Mouse (Mus musculus) MEL (cell line): ENCODE measurements around the gene Sult1a1. TPM values are rescaled to one million over a fixed set of nuclear protein-coding genes. Genes with fewer than 3 reads are reported as not detected.

Experiments
- DNase-seq: peaks from one replicate; pipeline ENCODE4 v3.0.0; 2011; ENCODE audit warnings: low read depth, low spot score
- H3K27ac ChIP-seq: 2 replicates; pipeline ENCODE4 v1.5.1; 2012; ENCODE audit warnings: low read depth, mild to moderate bottlenecking, control low read depth, low read length, moderate library complexity; ENCODE audit not compliant: control insufficient read depth
- H3K27me3 ChIP-seq, 2 experiments: fragments of 150-350 bp in 1 of 2; sonication (generic) in 1 of 2; 2 replicates each; pipeline ENCODE4 v1.6.1; 2012; ENCODE audit warnings: low read length in 2 of 2, mild to moderate bottlenecking in 2 of 2, improper control_type of control experiment in 1 of 2, moderate library complexity in 1 of 2; ENCODE audit not compliant: insufficient read depth in 2 of 2, control insufficient read depth in 1 of 2
- H3K36me3 ChIP-seq, 2 experiments: 2 replicates each; pipeline ENCODE4 v1.6.1; 2012 to 2014; ENCODE audit warnings: low read length in 2 of 2, improper control_type of control experiment in 1 of 2, inconsistent platforms in 1 of 2, mild to moderate bottlenecking in 1 of 2; ENCODE audit not compliant: insufficient read depth in 2 of 2, control insufficient read depth in 1 of 2
- H3K4me1 ChIP-seq, 2 experiments: fragments of 150-350 bp in 1 of 2; sonication (generic) in 1 of 2; 2 replicates each; pipeline ENCODE4 v1.6.1; 2012; ENCODE audit warnings: low read length in 2 of 2, improper control_type of control experiment in 1 of 2, mild to moderate bottlenecking in 1 of 2; ENCODE audit not compliant: insufficient read depth in 2 of 2, control insufficient read depth in 1 of 2
- H3K4me3 ChIP-seq, 2 experiments: fragments of 150-350 bp in 1 of 2; sonication (generic) in 1 of 2; 2 replicates each; pipeline ENCODE4 v1.5.1; 2012; ENCODE audit warnings: low read depth in 2 of 2, low read length in 2 of 2, mild to moderate bottlenecking in 2 of 2, moderate library complexity in 2 of 2, control low read depth in 1 of 2, improper control_type of control experiment in 1 of 2; ENCODE audit not compliant: control insufficient read depth in 1 of 2, insufficient read depth in 1 of 2
- H3K79me2 ChIP-seq: 2 replicates; pipeline ENCODE4 v1.6.1; 2012; ENCODE audit warnings: mild to moderate bottlenecking, low read length, moderate library complexity; ENCODE audit not compliant: control insufficient read depth, poor library complexity, insufficient read depth
- H3K9ac ChIP-seq: 2 replicates; pipeline ENCODE4 v1.6.1; 2012; ENCODE audit warnings: low read depth, mild to moderate bottlenecking, control low read depth, low read length, moderate library complexity; ENCODE audit not compliant: control insufficient read depth, poor library complexity, severe bottlenecking
- H3K9me3 ChIP-seq: fragments of 150-350 bp; sonication (generic); replicated peaks from 2 replicates; pipeline ENCODE4 v1.6.1; 2012; ENCODE audit warnings: mild to moderate bottlenecking, low read length, improper control_type of control experiment, moderate library complexity; ENCODE audit not compliant: insufficient read depth
- BHLHE40 ChIP-seq: IDR thresholded peaks from 2 replicates; pipeline ENCODE4 v1.6.1; 2012; ENCODE audit warnings: low read depth, mild to moderate bottlenecking, inconsistent platforms, low read length, improper control_type of control experiment, borderline replicate concordance
- CHD1 ChIP-seq: IDR thresholded peaks from 2 replicates; pipeline ENCODE4 v1.6.1; 2012; ENCODE audit warnings: low read depth, mild to moderate bottlenecking, inconsistent platforms, low read length, improper control_type of control experiment
- CHD2 ChIP-seq: IDR thresholded peaks from 2 replicates; pipeline ENCODE4 v1.6.1; 2011; ENCODE audit warnings: low read length, improper control_type of control experiment
- CTCF ChIP-seq, 3 experiments: IDR thresholded peaks in 2 of 3; conservative IDR thresholded peaks in 1 of 3; 2 replicates each; pipeline ENCODE4 v1.5.1; 2011 to 2012; ENCODE audit warnings: low read length in 3 of 3, low read depth in 2 of 3, mild to moderate bottlenecking in 2 of 3, improper control_type of control experiment in 1 of 3, inconsistent platforms in 1 of 3, mixed read lengths in 1 of 3, moderate library complexity in 1 of 3; ENCODE audit not compliant: control insufficient read depth in 1 of 3, insufficient read depth in 1 of 3, poor library complexity in 1 of 3, severe bottlenecking in 1 of 3
- E2F4 ChIP-seq: IDR thresholded peaks from 2 replicates; pipeline ENCODE4 v1.6.1; 2011; ENCODE audit warnings: low read depth, low read length, improper control_type of control experiment, borderline replicate concordance
- ELF1 ChIP-seq: IDR thresholded peaks from 2 replicates; pipeline ENCODE4 v1.6.1; 2014; ENCODE audit warnings: low read depth, mild to moderate bottlenecking, inconsistent platforms, low read length, improper control_type of control experiment, moderate library complexity
- EP300 ChIP-seq, 2 experiments: IDR thresholded peaks; 2 replicates each; pipeline ENCODE4 v1.6.1; 2011; ENCODE audit warnings: improper control_type of control experiment in 2 of 2, low read length in 2 of 2, low read depth in 1 of 2, mild to moderate bottlenecking in 1 of 2
- ETS1 ChIP-seq: IDR thresholded peaks from 2 replicates; pipeline ENCODE4 v1.6.1; 2012; ENCODE audit warnings: low read depth, mild to moderate bottlenecking, inconsistent platforms, low read length, improper control_type of control experiment, moderate library complexity
- HCFC1 ChIP-seq: IDR thresholded peaks from 2 replicates; pipeline ENCODE4 v1.6.1; 2012; ENCODE audit warnings: low read depth, mild to moderate bottlenecking, inconsistent platforms, low read length, improper control_type of control experiment, moderate library complexity
- JUND ChIP-seq: IDR thresholded peaks from 2 replicates; pipeline ENCODE4 v1.6.1; 2011; ENCODE audit warnings: low read depth, mild to moderate bottlenecking, improper control_type of control experiment, low read length
- MAFK ChIP-seq: IDR thresholded peaks from 2 replicates; pipeline ENCODE4 v1.6.1; 2011; ENCODE audit warnings: low read depth, mild to moderate bottlenecking, low read length, improper control_type of control experiment, borderline replicate concordance
- MAX ChIP-seq: IDR thresholded peaks from 2 replicates; pipeline ENCODE4 v1.6.1; 2011; ENCODE audit warnings: low read length, improper control_type of control experiment
- MAZ ChIP-seq: IDR thresholded peaks from 2 replicates; pipeline ENCODE4 v1.6.1; 2012; ENCODE audit warnings: low read depth, mild to moderate bottlenecking, inconsistent platforms, low read length, improper control_type of control experiment
- MXI1 ChIP-seq: IDR thresholded peaks from 2 replicates; pipeline ENCODE4 v1.6.1; 2011; ENCODE audit warnings: mild to moderate bottlenecking, low read depth, low read length, improper control_type of control experiment
- MYB ChIP-seq: IDR thresholded peaks from 2 replicates; pipeline ENCODE4 v1.6.1; 2011; ENCODE audit warnings: mild to moderate bottlenecking, low read depth, low read length, improper control_type of control experiment
- MYC ChIP-seq: IDR thresholded peaks from 2 replicates; pipeline ENCODE4 v1.6.1; 2011; ENCODE audit warnings: low read depth, mild to moderate bottlenecking, low read length, improper control_type of control experiment, moderate library complexity
- NELFE ChIP-seq: IDR thresholded peaks from 2 replicates; pipeline ENCODE4 v1.6.1; 2011; ENCODE audit warnings: low read depth, low read length, improper control_type of control experiment
- NRF1 ChIP-seq: IDR thresholded peaks from 2 replicates; pipeline ENCODE4 v1.6.1; 2014; ENCODE audit warnings: low read depth, mild to moderate bottlenecking, inconsistent platforms, low read length, improper control_type of control experiment, moderate library complexity; ENCODE audit not compliant: poor library complexity, insufficient read depth, severe bottlenecking
- POLR2AphosphoS2 ChIP-seq: IDR thresholded peaks from 2 replicates; pipeline ENCODE4 v1.6.1; 2011; ENCODE audit warnings: low read length, improper control_type of control experiment
- POLR2AphosphoS5 ChIP-seq: IDR thresholded peaks from 2 replicates; pipeline ENCODE4 v1.6.1; 2012; ENCODE audit warnings: low read depth, borderline replicate concordance, mild to moderate bottlenecking, inconsistent platforms, low read length, moderate library complexity, mixed read lengths
- RAD21 ChIP-seq: IDR thresholded peaks from 2 replicates; pipeline ENCODE4 v1.6.1; 2011; ENCODE audit warnings: mild to moderate bottlenecking, low read depth, low read length, improper control_type of control experiment
- SIN3A ChIP-seq: IDR thresholded peaks from 2 replicates; pipeline ENCODE4 v1.6.1; 2012; ENCODE audit warnings: low read length, improper control_type of control experiment, inconsistent platforms
- SMC3 ChIP-seq: IDR thresholded peaks from 2 replicates; pipeline ENCODE4 v1.6.1; 2011; ENCODE audit warnings: low read depth, low read length, improper control_type of control experiment
- TAL1 ChIP-seq: IDR thresholded peaks from 2 replicates; pipeline ENCODE4 v1.6.1; 2012; ENCODE audit warnings: mild to moderate bottlenecking, inconsistent platforms, low read length, moderate library complexity, mixed read lengths
- TBP ChIP-seq: IDR thresholded peaks from 2 replicates; pipeline ENCODE4 v1.8.0; 2011; ENCODE audit warnings: low read depth, low read length, improper control_type of control experiment
- TCF12 ChIP-seq: IDR thresholded peaks from 2 replicates; pipeline ENCODE4 v1.6.1; 2014; ENCODE audit warnings: low read depth, mild to moderate bottlenecking, inconsistent platforms, low read length, improper control_type of control experiment, moderate library complexity
- USF1 ChIP-seq: IDR thresholded peaks from 2 replicates; pipeline ENCODE4 v1.6.1; 2014; ENCODE audit warnings: low read depth, mild to moderate bottlenecking, inconsistent platforms, low read length, improper control_type of control experiment, moderate library complexity
- USF2 ChIP-seq, 2 experiments: IDR thresholded peaks; 2 replicates each; pipeline ENCODE4 v1.6.1; 2011 to 2012; ENCODE audit warnings: improper control_type of control experiment in 2 of 2, low read length in 2 of 2, borderline replicate concordance in 1 of 2, inconsistent platforms in 1 of 2, low read depth in 1 of 2, mild to moderate bottlenecking in 1 of 2; ENCODE audit not compliant: insufficient read depth in 1 of 2
- ZC3H11A ChIP-seq: IDR thresholded peaks from 2 replicates; pipeline ENCODE4 v1.6.1; 2012; ENCODE audit warnings: low read depth, mild to moderate bottlenecking, inconsistent platforms, low read length, improper control_type of control experiment
- ZKSCAN1 ChIP-seq: IDR thresholded peaks from 2 replicates; pipeline ENCODE4 v1.6.1; 2012; ENCODE audit warnings: low read depth, mild to moderate bottlenecking, inconsistent platforms, low read length, improper control_type of control experiment, moderate library complexity
- ZMIZ1 ChIP-seq: IDR thresholded peaks from 2 replicates; pipeline ENCODE4 v1.6.1; 2012; ENCODE audit warnings: low read depth, mild to moderate bottlenecking, inconsistent platforms, low read length, improper control_type of control experiment, moderate library complexity
- ZNF384 ChIP-seq: IDR thresholded peaks from 2 replicates; pipeline ENCODE4 v1.6.1; 2012; ENCODE audit warnings: low read depth, mild to moderate bottlenecking, inconsistent platforms, low read length, improper control_type of control experiment
- polyA plus RNA-seq, 2 experiments: library from polyadenylated mRNA; stranded (reverse) in 1 of 2; unstranded in 1 of 2; fragments of >175 nt in 1 of 2; fragments of >200 nt in 1 of 2; gene quantifications; 2 replicates each; pipeline versions ENCODE4 v1.2.1 to v1.2.4; 2012; ENCODE audit warnings: low replicate concordance in 2 of 2, low read depth in 1 of 2; ENCODE audit not compliant: insufficient read length in 2 of 2, insufficient read depth in 1 of 2, missing spikeins in 1 of 2
- total RNA-seq: library from RNA; depleted of rRNA; stranded (reverse); fragments of 300-350 nt; gene quantifications from 2 replicates; pipeline ENCODE4 v1.2.3, GENCODE M21; 2012

Sult1a1 gene
- total and polyA plus RNA-seq, 3 experiments: 0.36 TPM; not detected in 2

- TF ChIP-seq USF2 (IDR thresholded peaks at IDR 0.05; ENCODE audit: borderline replicate concordance in 1 of 2, insufficient read depth in 1 of 2, low read depth in 1 of 2, low read length in 2 of 2) (no peak), TAL1 (no peak), ZKSCAN1 (no peak), RAD21 (no peak), TBP (peak; percentile 47; the same call in 1 of the 2 replicates)
Measured at GRCm38 (mm10) chr7:126702861-126703756, 26.9 kb upstream of the Sult1a1 start (continued).

GRCm38 (mm10) chr7:126702358-126702757 lies 26.1 kb upstream of the Sult1a1 start:
- Histone ChIP-seq H3K9me3 (no peaks in the 10 kb centered on the region), H3K36me3 (peaks cover 0 to 28% of the 10 kb centered on the region in 2 experiments; a peak in 2 of 4 replicates), H3K4me1 (peaks cover 11 to 34% of the 10 kb centered on the region in 2 experiments; a peak in 3 of 4 replicates), H3K9ac (peak overlapping the region; percentile 76), H3K79me2 (peaks cover 29% of the 10 kb centered on the region), H3K4me3 (peak overlapping the region; percentile 65 to 88), H3K27me3 (no peaks in the 10 kb centered on the region), H3K27ac (peak overlapping the region; percentile 93)
- peak; percentile 92 for DNase-seq
- TF ChIP-seq SIN3A (peak; percentile 81), MAZ (peak; percentile 68; the same call in 1 of the 2 replicates), USF1 (no peak), MYB (no peak), ELF1 (peak; percentile 82), E2F4 (no peak), MYC (peak; percentile 72; the same call in 1 of the 2 replicates), CHD1 (no peak), MAX (peak; percentile 60), BHLHE40 (no peak), ZNF384 (peak; percentile 51), NRF1 (no peak), JUND (no peak), EP300 (IDR thresholded peaks at IDR 0.05; ENCODE audit: low read depth in 1 of 2, low read length in 2 of 2) (peak in 1 of 2 experiments; percentile 61; a peak in 3 of 4 replicates), SMC3 (no peak), HCFC1 (peak; percentile 73), TBP (peak; percentile 77; the same call in 1 of the 2 replicates), ETS1 (peak; percentile 62; the same call in 1 of the 2 replicates), MXI1 (no peak; the same call in 1 of the 2 replicates), NELFE (peak; percentile 59), ZKSCAN1 (no peak), MAFK (no peak), RAD21 (no peak), POLR2AphosphoS5 (no peak), USF2 (IDR thresholded peaks at IDR 0.05; ENCODE audit: borderline replicate concordance in 1 of 2, insufficient read depth in 1 of 2, low read depth in 1 of 2, low read length in 2 of 2) (no peak), ZMIZ1 (peak; percentile 63; the same call in 1 of the 2 replicates), CTCF (IDR thresholded peaks at IDR 0.05 in 2 of 3, conservative IDR thresholded peaks at IDR 0.05 in 1 of 3; ENCODE audit: control insufficient read depth in 1 of 3, insufficient read depth in 1 of 3, low read depth in 2 of 3, low read length in 3 of 3, poor library complexity in 1 of 3, severe bottlenecking in 1 of 3) (no peak), POLR2AphosphoS2 (no peak), CHD2 (no peak), TCF12 (0 out of 2 replicates have a peak, but pooled peaks have one; percentile 35), ZC3H11A (no peak)
